Mouse (Mus musculus): ENCODE data around the gene Gm20388.

DNA sequence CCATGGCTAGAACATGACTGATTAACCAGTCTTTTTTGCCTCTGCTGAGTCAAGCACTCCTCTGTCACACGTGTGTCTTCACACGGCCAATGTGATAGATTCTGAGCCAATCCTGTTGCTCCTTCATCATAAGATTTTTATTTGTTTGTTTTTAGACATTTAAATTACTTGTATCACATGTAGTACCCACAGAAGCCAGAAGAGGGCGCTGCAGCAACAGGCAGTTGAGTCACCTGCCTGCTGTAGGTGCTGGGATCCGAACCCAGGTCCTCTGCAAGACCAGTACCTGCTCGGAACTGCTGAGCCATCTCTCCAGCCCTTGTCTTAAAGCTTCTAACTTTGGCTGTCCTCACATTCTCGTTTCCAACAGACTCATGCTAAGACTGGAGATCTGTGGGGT is 812.4 kb downstream of the Gm20388 start:
- TF ChIP-seq EP300 (optimal IDR thresholded peaks at IDR 0.05) (no peak), CTCF (IDR thresholded peaks at IDR 0.05; ENCODE audit: low read depth) (peak; percentile 51)
